Mouse (Mus musculus) bone marrow macrophage, adult 2 months (primary cell): ENCODE results near the gene Tmem200a.

ENCODE experiments used
- CTCF ChIP-seq: IDR thresholded peaks from 2 replicates; pipeline ENCODE4 v1.5.1; 2012; ENCODE audit warnings: low read depth, mild to moderate bottlenecking, low read length, moderate library complexity
- POLR2A ChIP-seq: IDR thresholded peaks from 2 replicates; pipeline ENCODE4 v1.6.1; 2012; ENCODE audit warnings: mild to moderate bottlenecking, low read depth, low read length, borderline replicate concordance

GRCm38 (mm10) chr10:25962863-25963262, 116.0 kb downstream of the Tmem200a start:
- TF ChIP-seq CTCF (no peak), POLR2A (no peak)
